ENCODE assay signal across 21 mouse cellular contexts in the genomic region with DNA sequence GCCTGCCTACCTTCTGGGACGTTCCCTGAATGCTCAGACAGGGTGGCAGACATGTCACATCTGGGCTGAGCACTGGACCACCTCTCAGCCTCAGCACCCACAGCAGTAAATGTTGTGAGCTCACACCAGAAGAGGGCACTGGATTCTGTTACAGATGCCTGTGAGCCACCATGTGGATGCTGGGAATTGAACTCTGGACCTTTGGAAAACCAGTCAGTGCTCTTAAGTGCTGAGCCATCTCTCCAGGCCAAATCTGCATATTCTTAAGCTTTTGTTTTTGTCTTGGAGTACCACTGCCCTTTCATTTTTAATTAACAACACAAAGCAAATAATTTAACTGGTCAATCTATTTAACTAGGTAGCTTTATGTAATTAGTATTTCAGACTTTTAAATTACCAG. TPM values are rescaled to one million over a fixed set of nuclear protein-coding genes. Genes with fewer than 3 reads are reported as not detected.
DNase-seq lines count a peak whose midpoint lies in the region; ATAC-seq and TF ChIP-seq lines count a peak whose summit lies in the region.
"Had no signal": no experiment of that assay in that cellular context is flagged by ENCODE, and none has a peak within 500 bp of the region (broad histone marks: within the 10 kb centered on the region; RNA-seq: fewer than 3 reads in every experiment).

No protein-coding gene starts in this region.

- 0 out of 2 replicates have a peak, but pooled peaks have one; percentile 3 for TF ChIP-seq CTCF in lung, postnatal 0 days (IDR thresholded peaks at IDR 0.05)
- TF ChIP-seq CTCF in lung, adult 2 months (IDR thresholded peaks at IDR 0.05; ENCODE audit: insufficient read depth, low read length) = no peak

- no peaks in the 10 kb centered on the region for H3K27me3 ChIP-seq in lung, postnatal 0 days (replicated peaks; ENCODE audit: insufficient read depth, low read length)
- H3K27me3 ChIP-seq: embryonic facial prominence, embryonic 13.5 days; forebrain, embryonic 12.5 days; heart, embryonic 15.5 days had no signal

- 63% methylated on average over 1 of the region's 1 CpGs for WGBS in lung, postnatal 0 days
- WGBS in lung, adult 2 months = 65% methylated on average over 1 of the region's 1 CpGs

- H3K36me3 ChIP-seq in lung, postnatal 0 days (ENCODE audit: insufficient read depth, low read length) = peaks cover 26% of the 10 kb centered on the region; the same call in 1 of the 2 replicates

- peak; percentile 82 for DNase-seq in kidney, adult 9 months
- no peak for DNase-seq in kidney, postnatal 4 days
- no peak for DNase-seq in lung, postnatal 0 days (ENCODE audit: low spot score)
- no peak for DNase-seq in lung, adult 2 months
- DNase-seq in ES-CJ7 (ENCODE audit: low read depth, low spot score) = peak; percentile 32
- DNase-seq in R1 (ENCODE audit: low read depth, low spot score) = peak; percentile 33
- DNase-seq: adrenal gland, postnatal 14 days; cerebellum, adult 18-20 months; cerebellum, adult 9-11 months; cerebellum, postnatal 36 days; gastrocnemius, postnatal 10 days; heart, adult 2 months; heart, postnatal 14 days had no signal

- H3K9ac ChIP-seq in lung, postnatal 0 days (replicated peaks; ENCODE audit: low read depth) = no peak overlapping the region
- H3K9ac ChIP-seq: embryonic facial prominence, embryonic 13.5 days; forebrain, embryonic 12.5 days; heart, embryonic 15.5 days; hindbrain, embryonic 14.5 days had no signal

- H3K9me3 ChIP-seq in lung, postnatal 0 days (ENCODE audit: low read length) = no peaks in the 10 kb centered on the region
- H3K9me3 ChIP-seq: embryonic facial prominence, embryonic 13.5 days; forebrain, embryonic 12.5 days; heart, embryonic 15.5 days had no signal

- no peak overlapping the region for H3K27ac ChIP-seq in lung, postnatal 0 days (ENCODE audit: low read length)
- H3K27ac ChIP-seq: embryonic facial prominence, embryonic 13.5 days; forebrain, embryonic 12.5 days; heart, adult 2 months; heart, embryonic 15.5 days; hindbrain, embryonic 14.5 days had no signal

- TF ChIP-seq POLR2A in lung, adult 2 months (IDR thresholded peaks at IDR 0.05; ENCODE audit: borderline replicate concordance, extremely low read depth, low read depth, low read length) = no peak

- H3K4me2 ChIP-seq in lung, postnatal 0 days (replicated peaks; ENCODE audit: low read depth, low read length) = no peak overlapping the region
- H3K4me2 ChIP-seq: embryonic facial prominence, embryonic 13.5 days; forebrain, embryonic 12.5 days; heart, embryonic 11.5 days; heart, embryonic 15.5 days; hindbrain, embryonic 14.5 days had no signal

- TF ChIP-seq EP300 in lung, postnatal 0 days (IDR thresholded peaks at IDR 0.05) = no peak

- no peak for ATAC-seq in lung, postnatal 0 days
- no peak for ATAC-seq in CD4-positive, CD25-positive, alpha-beta regulatory T cell, adult 4 months
- ATAC-seq: activated CD4-positive, CD25-positive, alpha-beta regulatory T cell, adult 4 months; forebrain, embryonic 16.5 days had no signal

- H3K4me1 ChIP-seq in lung, postnatal 0 days (ENCODE audit: insufficient read depth, low read depth, low read length) = no peaks in the 10 kb centered on the region
- H3K4me1 ChIP-seq in lung, adult 2 months (ENCODE audit: control insufficient read depth, insufficient read depth, low read length) = peaks cover 4% of the 10 kb centered on the region
- H3K4me1 ChIP-seq: embryonic facial prominence, embryonic 13.5 days; forebrain, embryonic 12.5 days had no signal

- no peak overlapping the region for H3K4me3 ChIP-seq in lung, postnatal 0 days (ENCODE audit: low read depth, low read length)
- H3K4me3 ChIP-seq in lung, adult 2 months (replicated peaks; ENCODE audit: extremely low read depth, low read depth, low read length) = no peak overlapping the region
- H3K4me3 ChIP-seq: embryonic facial prominence, embryonic 13.5 days; forebrain, embryonic 12.5 days; heart, adult 2 months; heart, embryonic 15.5 days had no signal

RNA-seq across cellular contexts. Expression of a gene that starts 44.2 kb away (rescaled TPM):
- polyA plus RNA-seq in lung, postnatal 0 days (2015; fragmentation: Nextera tagmentation; extraction: Ambion mirVana) = 20.3 and 22.6 TPM in 2 replicates
- 14.0 and 19.6 TPM in 2 replicates for polyA plus RNA-seq in lung, adult 2 months (2012; rRNA removed)
- polyA plus RNA-seq in CD4-positive, CD25-positive, alpha-beta regulatory T cell, adult 4 months (2017; shearing (Covaris generic)) = 10 to 100 TPM; 23.1 to 39.0 TPM

Comparison
In these comparisons a context has a peak if more than half of its experiments do, and no peak if none do; other contexts are left out.
1. DNase-seq: peak in kidney, adult 9 months (single experiment), ES-CJ7 (single experiment) and R1 (single experiment); none in kidney, postnatal 4 days (0 of 2), lung, postnatal 0 days (single experiment) and lung, adult 2 months (single experiment).